In genomic region chr13:73990761-73991160, GRCm38 (mm10) we compare ENCODE assay signal across 23 mouse cellular contexts. TPM values are rescaled to one million over a fixed set of nuclear protein-coding genes. Genes with fewer than 3 reads are reported as not detected.
A peak's percentile ranks its signal among the peaks of the same experiment; 100 is the strongest.
DNase-seq lines count a peak whose midpoint lies in the region; ATAC-seq and TF ChIP-seq lines count a peak whose summit lies in the region.
"Had no signal": no experiment of that assay in that cellular context is flagged by ENCODE, and none has a peak within 500 bp of the region (broad histone marks: within the 10 kb centered on the region; RNA-seq: fewer than 3 reads in every experiment).

No protein-coding gene starts in this region.

- H3K9ac ChIP-seq in heart, postnatal 0 days (replicated peaks; ENCODE audit: low read depth, low read length), result no peak overlapping the region
- H3K9ac ChIP-seq in liver, embryonic 14.5 days (replicated peaks), result no peak overlapping the region
- H3K9ac ChIP-seq: forebrain, postnatal 0 days; kidney, embryonic 15.5 days; lung, embryonic 14.5 days; midbrain, embryonic 12.5 days had no signal

- H3K4me3 ChIP-seq in heart, postnatal 0 days (ENCODE audit: low read depth, low read length), result no peak overlapping the region
- H3K4me3 ChIP-seq in liver, embryonic 14.5 days (ENCODE audit: insufficient read depth in 1 of 2, low read depth in 2 of 2, low read length in 2 of 2), result no peak overlapping the region
- H3K4me3 ChIP-seq: kidney, embryonic 15.5 days; layer of hippocampus, adult 2 months; left cerebral cortex, adult 2 months; midbrain, embryonic 12.5 days had no signal

- DNase-seq in heart, postnatal 0 days (ENCODE audit: low spot score), result peak; percentile 6
- DNase-seq in heart, postnatal 36 days, result no peak
- DNase-seq in liver, embryonic 14.5 days (ENCODE audit: low read depth in 3 of 3, low spot score in 3 of 3), result peak; percentile 56 to 75 (median 59)
- DNase-seq in right cerebral cortex, adult 2 months (ENCODE audit: low spot score in 2 of 2), result no peak
- no peak for DNase-seq in thymus, postnatal 36 days
- no peak for DNase-seq in right cerebral cortex, postnatal 10 days (ENCODE audit: low spot score in 2 of 2)
- DNase-seq: cerebellum, adult 11-12 months; cerebellum, postnatal 36 days; forebrain, postnatal 0 days; lung, embryonic 14.5 days; lung, postnatal 4 days had no signal

- no peaks in the 10 kb centered on the region for H3K27me3 ChIP-seq in heart, postnatal 0 days (ENCODE audit: control insufficient read depth, insufficient read depth, low read length)
- no peaks in the 10 kb centered on the region for H3K27me3 ChIP-seq in liver, embryonic 14.5 days (ENCODE audit: control insufficient read depth, insufficient read depth, low read length)
- H3K27me3 ChIP-seq: kidney, embryonic 15.5 days; midbrain, embryonic 12.5 days had no signal

- TF ChIP-seq EP300 in heart, postnatal 0 days (IDR thresholded peaks at IDR 0.05; ENCODE audit: low read depth), result no peak
- peak; percentile 83 for TF ChIP-seq EP300 in liver, embryonic 14.5 days (IDR thresholded peaks at IDR 0.05; ENCODE audit: low read depth)

- no peaks in the 10 kb centered on the region for H3K36me3 ChIP-seq in heart, postnatal 0 days (replicated peaks; ENCODE audit: control insufficient read depth, insufficient read depth, low read length)
- no peaks in the 10 kb centered on the region for H3K36me3 ChIP-seq in liver, embryonic 14.5 days (replicated peaks; ENCODE audit: control insufficient read depth, insufficient read depth, low read depth)
- H3K36me3 ChIP-seq: kidney, embryonic 15.5 days; midbrain, embryonic 12.5 days had no signal

- no peak overlapping the region for H3K4me2 ChIP-seq in heart, postnatal 0 days (ENCODE audit: low read depth, low read length)
- H3K4me2 ChIP-seq in liver, embryonic 14.5 days (ENCODE audit: low read depth), result peak overlapping the region; percentile 16
- H3K4me2 ChIP-seq: kidney, embryonic 15.5 days; lung, embryonic 14.5 days; midbrain, embryonic 12.5 days had no signal

- 16% methylated on average over 2 of the region's 2 CpGs for WGBS in heart, postnatal 0 days
- 22% methylated on average over 2 of the region's 2 CpGs for WGBS in liver, embryonic 14.5 days (ENCODE audit: insufficient replicate concordance)

- TF ChIP-seq CTCF in heart, postnatal 0 days (IDR thresholded peaks at IDR 0.05; ENCODE audit: low read depth), result no peak
- TF ChIP-seq CTCF in liver, embryonic 14.5 days (IDR thresholded peaks at IDR 0.05; ENCODE audit: low read depth), result no peak

- peaks cover 6% of the 10 kb centered on the region; the same call in 1 of the 2 replicates for H3K4me1 ChIP-seq in heart, postnatal 0 days (ENCODE audit: control insufficient read depth, insufficient read depth)
- H3K4me1 ChIP-seq in liver, embryonic 14.5 days (replicated peaks; ENCODE audit: control insufficient read depth in 2 of 2, insufficient read depth in 2 of 2, low read length in 1 of 2), result peaks cover 6 to 10% of the 10 kb centered on the region in 2 experiments; a peak in 3 of 4 replicates
- H3K4me1 ChIP-seq: kidney, embryonic 15.5 days; midbrain, embryonic 12.5 days had no signal

- H3K9me3 ChIP-seq in heart, postnatal 0 days (replicated peaks; ENCODE audit: control insufficient read depth, low read length), result no peaks in the 10 kb centered on the region
- H3K9me3 ChIP-seq in liver, embryonic 14.5 days (ENCODE audit: control insufficient read depth, low read length), result no peaks in the 10 kb centered on the region
- H3K9me3 ChIP-seq: kidney, embryonic 15.5 days; midbrain, embryonic 12.5 days had no signal

- intact Hi-C loops in heart, postnatal 36 days (cut with DNase I), result loop anchor here (2.0 kb wide), 1 partner anchor 20 kb away; no protein-coding TSS in a partner anchor

- no peak overlapping the region for H3K27ac ChIP-seq in heart, postnatal 0 days (ENCODE audit: low read depth)
- H3K27ac ChIP-seq in liver, embryonic 14.5 days, result no peak overlapping the region; the same call in 1 of the 2 replicates
- H3K27ac ChIP-seq: kidney, embryonic 15.5 days; layer of hippocampus, adult 2 months; left cerebral cortex, adult 2 months; midbrain, embryonic 12.5 days had no signal

- peak; percentile 47 for ATAC-seq in heart, postnatal 0 days (ENCODE audit: insufficient read depth, low read depth)
- ATAC-seq in erythroid progenitor cell, adult 5-6 weeks (replicated peaks; ENCODE audit: low FRiP score, poor library complexity, severe bottlenecking), result peak; percentile 48
- ATAC-seq in liver, embryonic 14.5 days (ENCODE audit: insufficient read depth), result peak; percentile 95
- ATAC-seq: forebrain, postnatal 0 days had no signal

RNA-seq across cellular contexts. Expression of gene Tppp, which starts 18.4 kb away (rescaled TPM):
- 12.6 and 16.9 TPM in 2 replicates for total RNA-seq in heart, postnatal 0 days (2014; rRNA removed; ENCODE audit: low replicate concordance)
- 4.2 and 5.8 TPM in 2 replicates for polyA plus RNA-seq in heart, postnatal 0 days (2015; fragmentation: Nextera tagmentation; extraction: Ambion mirVana)
- total RNA-seq in heart, postnatal 36 days (2021), result 10 to 100 TPM; 19.3 to 24.5 TPM
- 0.36 and 0.42 TPM in 2 replicates for total RNA-seq in erythroid progenitor cell, adult 5-6 weeks (2015; ENCODE audit: low replicate concordance)
- 0.08 and 1.0 TPM in 2 replicates for total RNA-seq in erythroid progenitor cell, adult 5-6 weeks (2017; ENCODE audit: low replicate concordance)
- 0.23 and 0.29 TPM in 2 replicates for polyA plus RNA-seq in liver, embryonic 14.5 days (2012; rRNA removed)
- 0.08 and 0.15 TPM in 2 replicates for polyA plus RNA-seq in liver, embryonic 14.5 days (2014; fragmentation: Nextera tagmentation; extraction: Ambion mirVana)
- total RNA-seq: hematopoietic stem cell, adult 5-6 weeks had no signal

RNA-seq across cellular contexts. Expression of gene Zdhhc11, which starts 27.1 kb away (rescaled TPM):
- total RNA-seq in heart, postnatal 0 days (2014; rRNA removed; ENCODE audit: low replicate concordance), result not detected in 2 replicates
- not detected in 2 replicates for polyA plus RNA-seq in heart, postnatal 0 days (2015; fragmentation: Nextera tagmentation; extraction: Ambion mirVana)
- not detected for total RNA-seq in heart, postnatal 36 days (2021)
- total RNA-seq in erythroid progenitor cell, adult 5-6 weeks (2015; ENCODE audit: low replicate concordance), result not detected in 2 replicates
- not detected in 2 replicates for total RNA-seq in erythroid progenitor cell, adult 5-6 weeks (2017; ENCODE audit: low replicate concordance)
- polyA plus RNA-seq in liver, embryonic 14.5 days (2012; rRNA removed), result not detected in 2 replicates
- polyA plus RNA-seq in liver, embryonic 14.5 days (2014; fragmentation: Nextera tagmentation; extraction: Ambion mirVana), result not detected in 2 replicates
- total RNA-seq: forebrain, postnatal 0 days; gastrocnemius, adult 18-20 months; heart, adult 8-10 months; hematopoietic stem cell, adult 5-6 weeks; layer of hippocampus, adult 2 months; left cerebral cortex, adult 2 months had no signal
- polyA plus RNA-seq: C2C12; embryonic facial prominence, embryonic 11.5 days; forebrain, postnatal 0 days; kidney, embryonic 15.5 days; limb, embryonic 11.5 days; lung, embryonic 14.5 days; midbrain, embryonic 12.5 days; neural tube, embryonic 14.5 days had no signal

RNA-seq across cellular contexts. Expression of gene Brd9, which starts 53.1 kb away (rescaled TPM):
- total RNA-seq in heart, postnatal 0 days (2014; rRNA removed; ENCODE audit: low replicate concordance), result 41.9 and 43.3 TPM in 2 replicates
- polyA plus RNA-seq in heart, postnatal 0 days (2015; fragmentation: Nextera tagmentation; extraction: Ambion mirVana), result 28.4 and 29.3 TPM in 2 replicates
- total RNA-seq in heart, postnatal 36 days (2021), result 10 to 100 TPM; 20.6 to 23.6 TPM
- 45.4 and 51.1 TPM in 2 replicates for total RNA-seq in erythroid progenitor cell, adult 5-6 weeks (2015; ENCODE audit: low replicate concordance)
- total RNA-seq in erythroid progenitor cell, adult 5-6 weeks (2017; ENCODE audit: low replicate concordance), result 74.1 and 124 TPM in 2 replicates
- 14.4 and 16.7 TPM in 2 replicates for polyA plus RNA-seq in liver, embryonic 14.5 days (2012; rRNA removed)
- 10.6 and 15.9 TPM in 2 replicates for polyA plus RNA-seq in liver, embryonic 14.5 days (2014; fragmentation: Nextera tagmentation; extraction: Ambion mirVana)

RNA-seq across cellular contexts. Expression of gene Trip13, which starts 53.2 kb away (rescaled TPM):
- total RNA-seq in heart, postnatal 0 days (2014; rRNA removed; ENCODE audit: low replicate concordance), result 2.6 and 9.8 TPM in 2 replicates
- 8.0 and 8.8 TPM in 2 replicates for polyA plus RNA-seq in heart, postnatal 0 days (2015; fragmentation: Nextera tagmentation; extraction: Ambion mirVana)
- under 1 TPM; 0.33 to 0.68 TPM for total RNA-seq in heart, postnatal 36 days (2021)
- 15.1 and 22.0 TPM in 2 replicates for total RNA-seq in erythroid progenitor cell, adult 5-6 weeks (2015; ENCODE audit: low replicate concordance)
- total RNA-seq in erythroid progenitor cell, adult 5-6 weeks (2017; ENCODE audit: low replicate concordance), result 26.8 and 31.5 TPM in 2 replicates
- polyA plus RNA-seq in liver, embryonic 14.5 days (2012; rRNA removed), result 6.9 and 11.5 TPM in 2 replicates
- polyA plus RNA-seq in liver, embryonic 14.5 days (2014; fragmentation: Nextera tagmentation; extraction: Ambion mirVana), result 21.9 TPM in 2 replicates

Comparison
In these comparisons a context has a peak if more than half of its experiments do, and no peak if none do; other contexts are left out.
1. DNase-seq: peak in heart, postnatal 0 days (single experiment) and liver, embryonic 14.5 days (3 of 3); none in heart, postnatal 36 days (0 of 2), right cerebral cortex, adult 2 months (0 of 2), thymus, postnatal 36 days (0 of 2) and right cerebral cortex, postnatal 10 days (0 of 2).
2. Peak in every context shown above with its lines, with median percentiles within 50 percentile points of each other: ATAC-seq.